Mouse (Mus musculus) left cerebral cortex, adult 11 months (tissue): Measurements from ENCODE around the gene Slc1a5.

Experiments used
- DNase-seq: peaks from one replicate; pipeline ENCODE4 v3.0.0; 2022; ENCODE audit warnings: low spot score

Slc1a5 gene

DNA sequence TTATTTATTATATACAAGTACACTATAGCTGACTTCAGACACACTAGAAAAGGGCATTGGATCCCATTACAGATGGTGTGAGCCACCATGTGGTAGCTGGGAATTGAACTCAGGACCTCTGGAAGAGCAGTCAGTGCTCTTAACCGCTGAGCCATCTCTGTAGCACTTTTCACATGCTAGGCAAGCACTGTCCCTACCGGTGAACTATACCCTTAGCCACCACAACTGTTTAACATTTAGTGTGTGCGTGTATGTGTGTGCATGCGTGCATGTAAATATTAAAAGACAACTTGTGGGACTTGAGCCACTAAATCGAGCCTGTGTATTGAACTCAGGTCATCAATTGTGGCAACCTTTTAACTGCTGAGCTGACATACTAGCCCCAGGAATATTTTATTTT is 65.6 kb downstream of the Slc1a5 start:
- DNase-seq, result no peak

- DNase-seq, result no peak
These were observed 66.4 kb downstream of the Slc1a5 start for GRCm38 (mm10) chr7:16847507-16847906.
